Mouse (Mus musculus): ENCODE data around the gene Magt1. TPM values are rescaled to one million over a fixed set of nuclear protein-coding genes. Genes with fewer than 3 reads are reported as not detected.
"Not testable (repeated sequence)": the region's sequence is repeated elsewhere in the genome, so short reads cannot be mapped to it uniquely, and the experiment has no call there.

Magt1 gene
- polyA plus RNA-seq, 1 experiment from 2014 or later: 63.0 TPM

- H3K36me3 ChIP-seq (ENCODE audit: insufficient read depth): no peaks in the 10 kb centered on the region
- WGBS: 21% methylated on average over 2 of the region's 2 CpGs
- H3K4me2 ChIP-seq: no peak overlapping the region
- no peak for ATAC-seq (ENCODE audit: insufficient read depth)
- no peak overlapping the region for H3K27ac ChIP-seq (ENCODE audit: low read depth)
- no peaks in the 10 kb centered on the region for H3K27me3 ChIP-seq (ENCODE audit: insufficient read depth, low read length)
- DNase-seq: peak; percentile 81
- no peak overlapping the region for H3K4me3 ChIP-seq (ENCODE audit: low read depth, low read length)
- H3K4me1 ChIP-seq (ENCODE audit: insufficient read depth): no peaks in the 10 kb centered on the region
- H3K9me3 ChIP-seq (ENCODE audit: low read depth, low read length): no peaks in the 10 kb centered on the region
- TF ChIP-seq CTCF (IDR thresholded peaks at IDR 0.05; ENCODE audit: low read depth): peak; percentile 55
- H3K9ac ChIP-seq: no peak overlapping the region
Measured at GRCm38 (mm10) chrX:106013217-106013616, 1.5 kb upstream of the Magt1 start.

GRCm38 (mm10) chrX:106012559-106012958 is 853 bp upstream of the Magt1 start:
- no peak for DNase-seq
- peak overlapping the region; percentile 22 for H3K4me3 ChIP-seq (ENCODE audit: low read depth, low read length)
- ATAC-seq (ENCODE audit: insufficient read depth): no peak
- H3K9ac ChIP-seq: no peak overlapping the region
- peak overlapping the region; percentile 56 for H3K4me2 ChIP-seq
- no peaks in the 10 kb centered on the region for H3K9me3 ChIP-seq (ENCODE audit: low read depth, low read length)
- H3K27ac ChIP-seq (ENCODE audit: low read depth): peak overlapping the region; percentile 68
- TF ChIP-seq CTCF (IDR thresholded peaks at IDR 0.05; ENCODE audit: low read depth): no peak
- no peaks in the 10 kb centered on the region for H3K27me3 ChIP-seq (ENCODE audit: insufficient read depth, low read length)
- WGBS: 72% methylated on average over 3 of the region's 3 CpGs
- no peaks in the 10 kb centered on the region for H3K36me3 ChIP-seq (ENCODE audit: insufficient read depth)
- no peaks in the 10 kb centered on the region for H3K4me1 ChIP-seq (ENCODE audit: insufficient read depth)

GRCm38 (mm10) chrX:106010762-106011161 is 944 bp downstream of the Magt1 start:
- no peak for ATAC-seq (ENCODE audit: insufficient read depth)
- Histone ChIP-seq H3K27me3 (ENCODE audit: insufficient read depth, low read length) (no peaks in the 10 kb centered on the region), H3K4me2 (peak overlapping the region; percentile 57), H3K4me1 (ENCODE audit: insufficient read depth) (no peaks in the 10 kb centered on the region), H3K9ac (peak overlapping the region; percentile 53), H3K27ac (ENCODE audit: low read depth) (no peak overlapping the region), H3K36me3 (ENCODE audit: insufficient read depth) (no peaks in the 10 kb centered on the region), H3K4me3 (ENCODE audit: low read depth, low read length) (peak overlapping the region; percentile 56), H3K9me3 (ENCODE audit: low read depth, low read length) (no peaks in the 10 kb centered on the region)
- DNase-seq: no peak
- no peak for TF ChIP-seq CTCF (IDR thresholded peaks at IDR 0.05; ENCODE audit: low read depth)
- WGBS: 15% methylated on average over 3 of the region's 3 CpGs

GRCm38 (mm10) chrX:106001605-106002004 is 10.1 kb downstream of the Magt1 start:
- H3K9ac ChIP-seq: no peak overlapping the region
- H3K4me1 ChIP-seq (ENCODE audit: insufficient read depth): no peaks in the 10 kb centered on the region
- 72% methylated on average over 1 of the region's 1 CpGs for WGBS
- no peaks in the 10 kb centered on the region for H3K9me3 ChIP-seq (ENCODE audit: low read depth, low read length)
- DNase-seq (no peak), ATAC-seq (ENCODE audit: insufficient read depth) (no peak)
- H3K27ac ChIP-seq (ENCODE audit: low read depth): no peak overlapping the region
- no peak for TF ChIP-seq CTCF (IDR thresholded peaks at IDR 0.05; ENCODE audit: low read depth)
- no peaks in the 10 kb centered on the region for H3K27me3 ChIP-seq (ENCODE audit: insufficient read depth, low read length)
- no peak overlapping the region for H3K4me3 ChIP-seq (ENCODE audit: low read depth, low read length)
- no peaks in the 10 kb centered on the region for H3K36me3 ChIP-seq (ENCODE audit: insufficient read depth)
- no peak overlapping the region for H3K4me2 ChIP-seq

GRCm38 (mm10) chrX:105957091-105957490 is 54.6 kb downstream of the Magt1 start:
- 79% methylated on average over 14 of the region's 14 CpGs for WGBS

GRCm38 (mm10) chrX:105953999-105954398 is 57.7 kb downstream of the Magt1 start:
- no peak overlapping the region for H3K9ac ChIP-seq
- H3K9me3 ChIP-seq (ENCODE audit: low read depth, low read length): no peaks in the 10 kb centered on the region
- H3K27me3 ChIP-seq (ENCODE audit: insufficient read depth, low read length): no peaks in the 10 kb centered on the region
- no peaks in the 10 kb centered on the region for H3K4me1 ChIP-seq (ENCODE audit: insufficient read depth)
- H3K4me2 ChIP-seq: no peak overlapping the region
- no peak overlapping the region for H3K27ac ChIP-seq (ENCODE audit: low read depth)
- 75% methylated on average over 2 of the region's 2 CpGs for WGBS
- DNase-seq (no peak), ATAC-seq (ENCODE audit: insufficient read depth) (no peak)
- H3K4me3 ChIP-seq (ENCODE audit: low read depth, low read length): no peak overlapping the region
- no peak for TF ChIP-seq CTCF (IDR thresholded peaks at IDR 0.05; ENCODE audit: low read depth)
- H3K36me3 ChIP-seq (ENCODE audit: insufficient read depth): no peaks in the 10 kb centered on the region

More at GRCm38 (mm10) chrX:105957091-105957490, 54.6 kb downstream of the Magt1 start:
- H3K4me1 ChIP-seq (ENCODE audit: insufficient read depth); H3K27ac ChIP-seq (ENCODE audit: low read depth); H3K4me2 ChIP-seq; H3K36me3 ChIP-seq (ENCODE audit: insufficient read depth); H3K9me3 ChIP-seq (ENCODE audit: low read depth, low read length); ATAC-seq (ENCODE audit: insufficient read depth); H3K4me3 ChIP-seq (ENCODE audit: low read depth, low read length); DNase-seq; H3K9ac ChIP-seq; H3K27me3 ChIP-seq (ENCODE audit: insufficient read depth, low read length): not testable (repeated sequence)

- WGBS: 13% methylated on average over 1 of the region's 1 CpGs
- Histone ChIP-seq H3K36me3 (ENCODE audit: insufficient read depth) (no peaks in the 10 kb centered on the region), H3K27ac (ENCODE audit: low read depth) (no peak overlapping the region), H3K4me3 (ENCODE audit: low read depth, low read length) (no peak overlapping the region), H3K27me3 (ENCODE audit: insufficient read depth, low read length) (no peaks in the 10 kb centered on the region), H3K4me2 (no peak overlapping the region), H3K9me3 (ENCODE audit: low read depth, low read length) (no peaks in the 10 kb centered on the region), H3K4me1 (ENCODE audit: insufficient read depth) (no peaks in the 10 kb centered on the region), H3K9ac (no peak overlapping the region)
- ATAC-seq (ENCODE audit: insufficient read depth): no peak
- TF ChIP-seq CTCF (IDR thresholded peaks at IDR 0.05; ENCODE audit: low read depth): no peak
- no peak for DNase-seq
Measured at GRCm38 (mm10) chrX:105946357-105946756, 65.3 kb downstream of the Magt1 start.

- H3K9ac ChIP-seq: no peak overlapping the region
- H3K4me3 ChIP-seq (ENCODE audit: low read depth, low read length): no peak overlapping the region
- no peaks in the 10 kb centered on the region for H3K36me3 ChIP-seq (ENCODE audit: insufficient read depth)
- H3K4me2 ChIP-seq: no peak overlapping the region
- no peak for ATAC-seq (ENCODE audit: insufficient read depth)
- H3K4me1 ChIP-seq (ENCODE audit: insufficient read depth): no peaks in the 10 kb centered on the region
- H3K9me3 ChIP-seq (ENCODE audit: low read depth, low read length): no peaks in the 10 kb centered on the region
- H3K27me3 ChIP-seq (ENCODE audit: insufficient read depth, low read length): no peaks in the 10 kb centered on the region
- DNase-seq: no peak
- TF ChIP-seq CTCF (IDR thresholded peaks at IDR 0.05; ENCODE audit: low read depth): no peak
- 82% methylated on average over 7 of the region's 7 CpGs for WGBS
- H3K27ac ChIP-seq (ENCODE audit: low read depth): no peak overlapping the region
Measured at GRCm38 (mm10) chrX:105939245-105939644, 72.5 kb downstream of the Magt1 start.
